Mouse (Mus musculus) hindbrain, postnatal 0 days (tissue): ENCODE results near the gene Rpl36. TPM values are rescaled to one million over a fixed set of nuclear protein-coding genes. Genes with fewer than 3 reads are reported as not detected.
A peak's percentile ranks its signal among the peaks of the same experiment; 100 is the strongest.
"Not testable (repeated sequence)": the region's sequence is repeated elsewhere in the genome, so short reads cannot be mapped to it uniquely, and the experiment has no call there.

ENCODE experiments used
- ATAC-seq: fragments of 200-750 bp; cut with Nextera tagmentation; 2 replicates; pipeline ENCODE4 v1.8.0; 2017; ENCODE audit warnings: mild to moderate bottlenecking, moderate TSS enrichment, moderate library complexity
- DNase-seq: peaks from one replicate; pipeline ENCODE4 v3.0.0-alpha.2; 2015; ENCODE audit warnings: low spot score
- H3K27ac ChIP-seq: fragments of 300-500 bp; sonication (generic); 2 replicates; pipeline ENCODE4 v1.5.1; 2014; ENCODE audit warnings: mild to moderate bottlenecking
- H3K27me3 ChIP-seq: fragments of 300-500 bp; sonication (generic); 2 replicates; pipeline ENCODE4 v1.6.1; 2014; ENCODE audit warnings: low read length, mixed read lengths; ENCODE audit not compliant: insufficient read depth
- H3K36me3 ChIP-seq: fragments of 300-500 bp; sonication (generic); 2 replicates; pipeline ENCODE4 v1.6.1; 2014; ENCODE audit warnings: low read length, mixed read lengths; ENCODE audit not compliant: insufficient read depth
- H3K4me1 ChIP-seq: fragments of 300-500 bp; sonication (generic); 2 replicates; pipeline ENCODE4 v1.6.1; 2014; ENCODE audit warnings: antibody characterized with exemption, low read length, mixed read lengths; ENCODE audit not compliant: insufficient read depth
- H3K4me2 ChIP-seq: fragments of 300-500 bp; sonication (generic); 2 replicates; pipeline ENCODE4 v1.6.1; 2014; ENCODE audit warnings: low read depth, mild to moderate bottlenecking, low read length, moderate library complexity, mixed read lengths
- H3K4me3 ChIP-seq: fragments of 300-500 bp; sonication (generic); 2 replicates; pipeline ENCODE4 v1.5.1; 2014; ENCODE audit warnings: low read length
- H3K9ac ChIP-seq: fragments of 300-500 bp; sonication (generic); replicated peaks from 2 replicates; pipeline ENCODE4 v1.6.1; 2014; ENCODE audit warnings: mild to moderate bottlenecking, low read length, moderate library complexity, mixed read lengths
- H3K9me3 ChIP-seq: fragments of 300-500 bp; sonication (generic); 2 replicates; pipeline ENCODE4 v1.6.1; 2016; ENCODE audit warnings: low read length, mixed read lengths
- CTCF ChIP-seq: IDR thresholded peaks from 2 replicates; pipeline ENCODE4 v1.5.1; 2016; ENCODE audit warnings: antibody characterized with exemption, control low read depth, low read depth
- WGBS: fragments of 180-500 bp; shearing (Covaris S2); extraction: QIAGEN DNeasy Blood & Tissue Kit; methylation state at CpG from one replicate; pipeline ENCODE4 v1.1.7; 2014; 5-methylcytosine and 5-hydroxymethylcytosine counted together
- polyA plus RNA-seq: library from polyadenylated mRNA; unstranded; fragments of >200 nt; fragmentation: Nextera tagmentation; extraction: Ambion mirVana; gene quantifications from 2 replicates; pipeline ENCODE4 v1.2.1, GENCODE M21; 2015
- total RNA-seq: library from RNA; depleted of rRNA; stranded (reverse); fragments of >200 nt; gene quantifications from 2 replicates; pipeline ENCODE4 v1.2.3, GENCODE M21; 2014

Rpl36 gene
- total and polyA plus RNA-seq, 2 experiments from 2014 or later = 939 to 1,260 TPM

DNA sequence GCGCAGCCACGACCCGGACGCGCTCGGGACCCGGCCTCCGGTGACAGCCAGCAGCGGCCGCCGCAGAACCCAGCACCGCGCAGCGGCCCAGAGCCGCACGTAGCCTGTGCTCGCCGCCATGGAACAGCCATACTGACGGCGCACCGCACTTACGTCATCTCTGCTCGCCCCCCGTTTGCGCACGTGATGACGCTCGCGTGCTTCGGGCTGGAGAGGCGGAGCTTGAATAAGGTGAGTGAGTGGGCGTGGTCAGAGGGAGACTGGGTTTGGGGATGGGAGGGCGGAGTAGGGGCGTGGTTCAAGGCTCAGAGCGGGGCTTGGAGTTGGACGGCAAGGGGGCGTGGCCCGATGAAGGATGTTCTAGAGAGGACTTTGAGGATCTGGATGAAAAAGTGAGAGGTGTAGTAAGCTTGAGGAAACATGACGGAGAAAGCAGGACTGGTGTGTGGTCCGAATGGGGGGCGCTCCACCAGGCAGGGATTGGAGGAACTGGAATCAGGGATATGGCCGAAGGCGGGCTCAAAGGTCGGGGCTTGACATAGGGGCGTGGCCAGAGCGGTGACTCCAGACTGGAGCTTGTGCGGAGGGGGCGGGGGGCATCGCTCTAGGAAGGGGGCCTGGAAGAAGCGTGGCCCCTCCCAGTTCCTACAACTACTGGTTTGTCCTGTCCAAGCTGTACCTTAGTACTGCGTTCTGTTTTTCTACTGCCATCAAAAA lies 13.7 kb downstream of the Rpl36 start, which contains the start of gene Lonp1:
Lonp1 (minus strand) TSS at position 134 of the 717 bp plus-strand sequence.
- Histone ChIP-seq H3K36me3 (peaks cover 16% of the 10 kb centered on the region), H3K4me3 (peak within 1 kb of the TSS; percentile 78), H3K9me3 (no peaks in the 10 kb centered on the region), H3K27me3 (no peaks in the 10 kb centered on the region), H3K4me2 (peak within 1 kb of the TSS; percentile 79), H3K27ac (peak within 1 kb of the TSS; percentile 75), H3K9ac (peak within 1 kb of the TSS; percentile 75), H3K4me1 (peaks cover 8% of the 10 kb centered on the region; the same call in 1 of the 2 replicates)
- ATAC-seq (peak; percentile 89), DNase-seq (peak; percentile 99)
- TF ChIP-seq CTCF = no peak
- WGBS = under 1% methylated on average over 48 of the region's 51 CpGs

DNA sequence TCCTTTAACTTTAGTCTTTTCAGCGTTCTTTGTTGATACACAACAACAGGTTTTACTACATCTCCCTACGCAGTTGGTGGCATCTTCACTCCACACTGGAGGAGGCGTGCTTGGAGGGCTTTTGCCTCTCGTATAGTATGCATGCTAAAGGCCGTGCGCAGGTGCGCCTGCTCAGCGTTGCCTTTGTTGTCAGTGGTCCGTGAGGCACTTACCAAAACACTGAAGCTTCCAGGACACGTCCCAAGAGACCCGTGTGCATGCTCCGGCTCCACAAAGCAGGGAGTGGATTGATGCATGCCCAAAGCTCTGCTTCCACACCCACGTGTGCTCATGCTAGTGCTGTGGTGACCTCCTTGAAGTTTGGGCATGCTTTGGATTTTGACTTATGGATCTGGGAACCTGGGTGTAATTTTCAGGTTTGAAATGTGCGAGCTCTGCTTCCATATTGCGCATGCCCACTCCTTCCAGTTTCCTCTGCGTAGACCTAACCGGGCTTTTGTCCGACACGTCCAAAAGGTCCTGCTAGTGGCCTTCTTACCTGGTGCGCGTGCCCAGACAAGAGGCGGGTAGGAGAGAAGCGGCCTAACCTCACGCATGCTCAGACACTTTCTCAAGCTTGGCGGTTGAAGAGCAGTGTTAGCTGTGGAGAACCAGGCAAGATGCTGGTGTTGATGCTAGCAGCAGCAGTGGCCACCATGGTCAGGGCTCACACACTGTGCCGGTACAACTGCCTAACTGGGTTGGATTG lies 14.5 kb downstream of the Rpl36 start, which contains the start of gene Catsperd:
Catsperd (plus strand) TSS at position 614 of the 748 bp plus-strand sequence.
- peaks cover 8% of the 10 kb centered on the region; the same call in 1 of the 2 replicates for H3K4me1 ChIP-seq
- WGBS = 14% methylated on average over 26 of the region's 26 CpGs
- peaks cover 9% of the 10 kb centered on the region; the same call in 1 of the 2 replicates for H3K36me3 ChIP-seq
- ATAC-seq = peak; percentile 60
- H3K27ac ChIP-seq = peak within 1 kb of the TSS; percentile 75
- no peaks in the 10 kb centered on the region for H3K9me3 ChIP-seq
- H3K27me3 ChIP-seq = no peaks in the 10 kb centered on the region
- peak within 1 kb of the TSS; percentile 78 for H3K4me3 ChIP-seq
- no peak for TF ChIP-seq CTCF
- DNase-seq = peak; percentile 63
- H3K4me2 ChIP-seq = peak within 1 kb of the TSS; percentile 79
- peak within 1 kb of the TSS; percentile 35 for H3K9ac ChIP-seq

DNA sequence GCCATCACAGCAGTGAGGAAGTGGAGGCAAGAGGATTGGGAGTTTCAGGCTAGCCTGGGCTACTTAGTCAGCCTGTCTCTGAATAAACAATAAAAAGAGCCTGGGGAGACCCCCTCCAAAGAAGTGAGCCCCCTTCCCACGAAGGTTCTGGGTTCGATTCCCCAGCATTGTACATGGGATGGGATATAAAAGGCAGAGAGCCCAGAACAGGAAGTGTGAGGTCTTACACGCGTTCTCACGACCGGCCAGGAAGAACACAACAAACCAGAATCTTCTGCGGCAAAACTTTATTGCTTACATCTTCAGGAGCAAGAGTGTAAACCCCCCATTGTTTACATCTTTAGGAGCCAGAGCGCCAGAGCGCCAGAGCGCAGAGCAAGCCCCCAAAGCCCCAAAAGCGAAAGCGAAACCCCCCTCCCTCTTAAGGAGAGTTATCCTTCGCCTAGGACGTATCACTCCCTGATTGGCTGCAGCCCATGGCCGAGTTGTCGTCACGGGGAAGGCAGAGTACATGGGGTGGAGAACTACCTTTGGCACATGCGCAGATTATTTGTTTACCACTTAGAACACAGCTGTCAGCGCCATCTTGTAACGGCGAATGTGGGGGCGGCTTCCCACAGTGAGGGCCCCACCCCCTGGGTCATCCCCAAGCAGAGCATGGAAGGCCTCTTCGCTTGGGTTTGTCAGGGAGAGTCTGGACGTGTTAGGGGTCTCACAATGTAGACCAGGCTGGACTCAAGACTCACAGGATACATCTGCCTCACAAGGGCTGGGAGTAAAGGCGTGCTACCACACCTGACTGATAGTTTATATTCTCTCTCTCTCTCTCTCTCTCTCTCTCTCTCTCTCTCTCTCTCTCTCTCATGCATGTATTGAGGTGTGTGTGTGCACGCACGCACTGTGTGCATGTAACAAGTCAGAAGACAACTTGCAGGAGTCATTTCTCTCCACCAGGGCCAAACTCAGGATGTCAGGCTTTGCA lies 16.9 kb downstream of the Rpl36 start:
- not testable (repeated sequence) for H3K4me2 ChIP-seq, ATAC-seq, H3K4me1 ChIP-seq, H3K4me3 ChIP-seq, DNase-seq, H3K27ac ChIP-seq, H3K27me3 ChIP-seq, H3K36me3 ChIP-seq, H3K9me3 ChIP-seq, H3K9ac ChIP-seq
- WGBS = 83% methylated on average over 27 of the region's 27 CpGs

DNA sequence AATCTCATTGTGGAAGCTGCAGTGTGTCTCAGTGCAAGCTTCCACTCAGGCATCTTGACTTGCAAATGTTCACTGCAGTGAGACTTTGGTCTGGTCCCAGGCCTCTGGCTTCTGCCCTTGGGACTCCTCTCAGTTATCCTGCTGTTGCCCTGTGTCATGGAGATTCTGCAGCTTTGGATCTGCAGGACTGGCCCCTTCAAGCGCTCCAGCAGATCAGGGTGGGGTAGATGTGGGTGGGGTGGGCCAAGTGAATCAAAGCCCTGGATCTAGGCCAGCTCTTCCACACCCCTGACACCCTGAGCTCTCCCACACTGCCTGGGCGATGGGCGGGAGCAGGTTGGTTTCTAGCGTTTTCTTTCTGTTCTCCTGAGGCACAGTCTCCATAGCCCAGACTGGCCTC lies 18.6 kb downstream of the Rpl36 start:
- 52% methylated on average over 4 of the region's 4 CpGs for WGBS
- DNase-seq (no peak), ATAC-seq (no peak)
- H3K27me3 ChIP-seq = no peaks in the 10 kb centered on the region
- no peak overlapping the region for H3K9ac ChIP-seq
- H3K36me3 ChIP-seq = no peaks in the 10 kb centered on the region
- 0 out of 2 replicates have a peak, but pooled peaks cover 8% of the 10 kb centered on the region for H3K4me1 ChIP-seq
- no peak overlapping the region for H3K4me3 ChIP-seq
- no peak overlapping the region for H3K4me2 ChIP-seq
- TF ChIP-seq CTCF = no peak
- no peaks in the 10 kb centered on the region for H3K9me3 ChIP-seq
- H3K27ac ChIP-seq = no peak overlapping the region

DNA sequence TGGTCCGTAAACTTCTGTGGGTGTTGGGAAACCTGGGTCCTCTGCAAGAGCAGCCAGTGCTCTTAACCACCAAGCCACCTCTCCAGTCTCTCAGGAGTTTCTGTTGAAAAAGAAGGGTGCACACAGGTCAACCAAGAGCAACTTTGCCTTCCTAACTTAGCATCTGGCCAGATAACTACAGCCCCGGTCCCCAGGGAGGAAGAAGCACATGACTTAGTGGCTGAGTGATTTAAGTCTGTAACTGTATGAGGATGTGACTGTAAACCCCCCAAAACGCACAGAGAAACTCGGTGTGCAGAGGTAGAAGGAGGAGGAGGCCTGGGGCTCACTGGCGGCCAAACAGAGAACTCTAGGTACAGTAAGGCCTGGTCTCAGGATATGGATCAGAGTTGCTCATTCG lies 20.8 kb downstream of the Rpl36 start:
- Histone ChIP-seq H3K9me3 (no peaks in the 10 kb centered on the region), H3K4me2 (no peak overlapping the region), H3K4me3 (no peak overlapping the region), H3K9ac (no peak overlapping the region), H3K4me1 (no peaks in the 10 kb centered on the region), H3K27me3 (no peaks in the 10 kb centered on the region), H3K36me3 (no peaks in the 10 kb centered on the region), H3K27ac (no peak overlapping the region)
- no peak for TF ChIP-seq CTCF
- DNase-seq (no peak), ATAC-seq (no peak)
- WGBS = 87% methylated on average over 6 of the region's 6 CpGs

DNA sequence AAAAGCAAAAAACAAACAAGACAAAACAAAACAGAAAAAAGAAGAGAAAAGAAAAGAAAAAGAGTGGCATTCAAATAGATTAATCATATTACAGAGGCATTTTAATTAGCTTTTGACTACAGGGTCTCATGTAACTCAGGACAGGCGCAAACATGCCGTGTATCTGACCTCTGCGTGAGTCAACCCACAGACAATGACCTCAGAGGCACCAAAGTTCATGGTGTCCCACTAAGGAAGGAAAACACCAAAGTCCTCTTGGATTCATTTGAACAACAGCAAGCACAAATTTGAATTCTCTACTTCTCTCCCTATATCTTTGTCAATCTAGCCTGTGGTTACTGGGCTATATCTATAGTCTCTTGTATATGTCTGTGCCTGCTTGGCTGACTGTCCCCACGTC lies 30.0 kb downstream of the Rpl36 start:
- DNase-seq = no peak
- no peak for TF ChIP-seq CTCF
- H3K4me1 ChIP-seq = no peaks in the 10 kb centered on the region
- no peaks in the 10 kb centered on the region for H3K27me3 ChIP-seq
- no peak overlapping the region for H3K9ac ChIP-seq
- no peak overlapping the region for H3K4me2 ChIP-seq
- WGBS = 84% methylated on average over 4 of the region's 4 CpGs
- H3K36me3 ChIP-seq = no peaks in the 10 kb centered on the region
- no peak for ATAC-seq
- H3K27ac ChIP-seq = no peak overlapping the region
- H3K4me3 ChIP-seq = no peak overlapping the region
- H3K9me3 ChIP-seq = no peaks in the 10 kb centered on the region
